Mouse (Mus musculus) liver, embryonic 12.5 days (tissue): ENCODE data around the gene Ces3b. TPM values are rescaled to one million over a fixed set of nuclear protein-coding genes. Genes with fewer than 3 reads are reported as not detected.

Source experiments
- polyA plus RNA-seq: library from polyadenylated mRNA; unstranded; fragments of >200 nt; fragmentation: Nextera tagmentation; extraction: Ambion mirVana; gene quantifications from 2 replicates; pipeline ENCODE4 v1.2.1, GENCODE M21; 2016

Ces3b gene
- polyA plus RNA-seq, 1 experiment from 2014 or later = not detected

Other genes starting within 250 kb of the Ces3b start
- not detected in 2 replicates for gene Ces2c, start 236.7 kb upstream of the Ces3b start, polyA plus RNA-seq
- 0.14 and 0.19 TPM in 2 replicates for gene Ces2e, start 157.5 kb upstream of the Ces3b start, polyA plus RNA-seq
- not detected in 2 replicates for gene Ces2f, start 136.4 kb upstream of the Ces3b start, polyA plus RNA-seq
- gene Ces2g, start 122.0 kb upstream of the Ces3b start, polyA plus RNA-seq = 7.6 and 7.8 TPM in 2 replicates
- gene Ces2h, start 82.9 kb upstream of the Ces3b start, polyA plus RNA-seq = not detected in 2 replicates
- not detected in 2 replicates for gene Ces3a, start 35.2 kb upstream of the Ces3b start, polyA plus RNA-seq
- not detected in 2 replicates for gene Ces4a, start 48.0 kb downstream of the Ces3b start, polyA plus RNA-seq
- 19.1 and 19.6 TPM in 2 replicates for gene Cbfb, start 86.9 kb downstream of the Ces3b start, polyA plus RNA-seq
- 16.7 and 18.8 TPM in 2 replicates for gene D230025D16Rik, start 141.4 kb downstream of the Ces3b start, polyA plus RNA-seq
- 3.5 and 3.6 TPM in 2 replicates for gene B3gnt9, start 171.4 kb downstream of the Ces3b start, polyA plus RNA-seq
- 17.7 and 18.3 TPM in 2 replicates for gene Tradd, start 180.9 kb downstream of the Ces3b start, polyA plus RNA-seq
- gene Fbxl8, start 180.9 kb downstream of the Ces3b start, polyA plus RNA-seq = 1.2 and 1.5 TPM in 2 replicates
- gene Hsf4, start 186.0 kb downstream of the Ces3b start, polyA plus RNA-seq = not detected in 2 replicates
- gene Nol3, start 192.4 kb downstream of the Ces3b start, polyA plus RNA-seq = 0.12 and 0.18 TPM in 2 replicates
- gene 4931428F04Rik, start 206.1 kb downstream of the Ces3b start, polyA plus RNA-seq = 1.6 TPM in 2 replicates
- gene Exoc3l, start 212.3 kb downstream of the Ces3b start, polyA plus RNA-seq = 11.9 and 13.8 TPM in 2 replicates
- 239 TPM in 2 replicates for gene E2f4, start 213.9 kb downstream of the Ces3b start, polyA plus RNA-seq
- gene Elmo3, start 221.8 kb downstream of the Ces3b start, polyA plus RNA-seq = 2.7 and 3.0 TPM in 2 replicates
- gene Lrrc29, start 242.5 kb downstream of the Ces3b start, polyA plus RNA-seq = 9.9 and 10.0 TPM in 2 replicates
- 106 and 109 TPM in 2 replicates for gene Tmem208, start 242.6 kb downstream of the Ces3b start, polyA plus RNA-seq